Mouse (Mus musculus) cortical plate, adult 2 months (tissue): ENCODE data around the gene Ncam1. TPM values are rescaled to one million over a fixed set of nuclear protein-coding genes. Genes with fewer than 3 reads are reported as not detected.
A peak's percentile ranks its signal among the peaks of the same experiment; 100 is the strongest.

Experiments used
- H3K27ac ChIP-seq: fragments of 200-500 bp; 2 replicates; pipeline ENCODE4 v1.5.1; 2012; ENCODE audit warnings: low read length, control low read depth, inconsistent platforms; ENCODE audit not compliant: insufficient read depth
- H3K4me1 ChIP-seq: fragments of 200-500 bp; 2 replicates; pipeline ENCODE4 v1.6.1; 2011; ENCODE audit warnings: low read length; ENCODE audit not compliant: control insufficient read depth, insufficient read depth
- H3K4me3 ChIP-seq: fragments of 200-500 bp; 2 replicates; pipeline ENCODE4 v1.5.1; 2011; ENCODE audit warnings: mild to moderate bottlenecking, low read length, control low read depth; ENCODE audit not compliant: insufficient read depth
- CTCF ChIP-seq: fragments of 200-500 bp; IDR thresholded peaks from 2 replicates; pipeline ENCODE4 v1.5.1; 2011; ENCODE audit warnings: mild to moderate bottlenecking, control low read depth, low read length; ENCODE audit not compliant: insufficient read depth; ENCODE audit errors: extremely low read depth
- POLR2A ChIP-seq: fragments of 200-500 bp; IDR thresholded peaks from 2 replicates; pipeline ENCODE4 v1.6.1; 2011; ENCODE audit warnings: mild to moderate bottlenecking, low read length, control low read depth; ENCODE audit not compliant: insufficient read depth; ENCODE audit errors: extremely low read depth
- polyA plus RNA-seq: library from polyadenylated mRNA; depleted of rRNA; stranded (reverse); fragments of >200 nt; gene quantifications from 2 replicates; pipeline ENCODE4 v1.2.3, GENCODE M21; 2012

The Ncam1 gene
- polyA plus RNA-seq, 1 experiment: 112 TPM

DNA sequence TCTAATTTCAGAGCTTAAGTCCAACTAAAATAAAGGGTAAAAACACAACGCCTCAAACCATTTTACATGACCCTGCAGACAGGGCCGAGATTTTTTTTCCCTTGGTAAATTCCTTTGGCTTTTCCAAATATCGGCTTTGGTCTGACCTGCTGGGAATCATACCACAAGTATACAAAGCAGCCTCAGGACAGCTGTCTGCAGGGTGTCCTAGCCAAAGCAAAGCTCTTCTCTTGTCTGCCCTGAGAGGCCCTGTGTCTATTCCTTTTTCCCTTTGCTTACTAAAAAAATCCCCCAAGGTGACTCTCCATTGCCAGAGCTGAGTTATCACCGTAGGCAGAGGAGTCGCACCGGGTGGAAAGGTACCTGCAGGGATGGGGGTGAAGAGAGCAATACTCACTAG, 262.1 kb downstream of the Ncam1 start:
- Histone ChIP-seq H3K4me1 (no peaks in the 10 kb centered on the region), H3K27ac (no peak overlapping the region), H3K4me3 (no peak overlapping the region)
- TF ChIP-seq CTCF (no peak), POLR2A (no peak)

DNA sequence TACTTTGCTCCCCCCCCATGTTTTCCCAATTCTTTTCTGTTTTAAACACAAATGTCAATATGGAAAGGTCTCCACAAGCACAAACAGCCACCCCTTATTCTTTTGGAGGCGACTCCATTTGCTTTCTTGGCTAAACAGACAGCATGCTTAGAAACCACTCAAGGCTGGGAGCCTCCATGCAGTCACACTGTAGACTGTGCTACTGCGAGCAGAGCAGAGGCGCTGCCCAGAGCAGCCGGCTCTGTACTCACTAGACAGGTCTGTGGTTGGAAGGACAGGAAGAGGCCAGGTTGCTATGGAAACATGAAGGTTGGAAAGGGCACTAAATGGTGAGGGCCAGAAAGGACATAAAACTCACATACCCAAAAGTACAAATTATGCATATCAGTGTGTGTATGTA, 263.8 kb downstream of the Ncam1 start:
- no peak overlapping the region for H3K4me3 ChIP-seq
- H3K27ac ChIP-seq: no peak overlapping the region
- no peaks in the 10 kb centered on the region for H3K4me1 ChIP-seq
- TF ChIP-seq POLR2A (no peak), CTCF (no peak)

DNA sequence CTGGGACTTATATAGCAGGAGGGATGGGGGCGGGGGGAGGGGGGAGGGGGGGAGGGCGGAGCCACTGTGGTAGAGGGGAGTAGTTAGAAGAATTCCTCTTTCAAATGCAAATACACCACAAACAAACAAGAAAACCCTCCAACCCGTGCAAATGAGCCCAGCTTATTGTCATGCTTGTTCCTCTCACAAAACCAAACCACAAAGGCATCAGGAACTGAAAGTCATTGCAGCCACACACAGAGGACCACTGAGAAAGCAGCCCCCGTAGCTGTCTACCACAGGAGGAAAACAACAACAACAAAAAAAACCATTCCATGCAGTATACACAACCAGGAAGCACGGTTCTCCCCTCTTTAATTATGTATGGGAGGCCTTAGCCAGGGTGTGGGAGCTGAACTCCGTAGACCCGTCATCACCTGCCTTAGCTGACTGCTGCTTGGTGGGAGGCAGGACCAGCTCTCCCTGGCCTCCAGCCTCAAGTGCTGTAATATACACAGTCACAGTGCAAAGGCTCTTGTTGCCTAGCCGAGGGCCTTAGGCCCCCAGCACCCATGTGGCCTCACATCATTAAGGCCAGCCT, 264.7 kb downstream of the Ncam1 start:
- H3K4me1 ChIP-seq: no peaks in the 10 kb centered on the region
- H3K4me3 ChIP-seq: no peak overlapping the region
- no peak overlapping the region for H3K27ac ChIP-seq
- TF ChIP-seq POLR2A (no peak), CTCF (no peak)

DNA sequence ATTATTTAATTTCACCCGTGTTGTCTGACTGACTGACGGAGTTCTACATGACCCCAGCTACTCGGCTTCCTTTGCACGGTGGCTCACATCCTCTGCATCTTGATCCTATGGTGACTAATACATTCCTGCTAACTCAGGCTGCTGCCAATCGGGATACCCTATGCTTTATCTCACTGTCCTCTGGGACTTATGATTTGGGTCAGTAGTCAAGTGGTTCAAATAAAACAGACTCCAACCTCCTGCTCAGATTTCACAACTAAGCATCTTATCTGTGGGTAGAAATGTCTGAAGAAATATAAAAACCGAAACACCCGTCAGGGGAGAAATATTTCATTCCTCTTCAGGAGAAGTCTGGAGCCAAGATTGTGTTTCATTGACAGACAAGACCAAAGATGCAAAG, 265.3 kb downstream of the Ncam1 start:
- TF ChIP-seq CTCF (no peak), POLR2A (no peak)
- H3K4me3 ChIP-seq: no peak overlapping the region
- H3K4me1 ChIP-seq: no peaks in the 10 kb centered on the region
- H3K27ac ChIP-seq: no peak overlapping the region

DNA sequence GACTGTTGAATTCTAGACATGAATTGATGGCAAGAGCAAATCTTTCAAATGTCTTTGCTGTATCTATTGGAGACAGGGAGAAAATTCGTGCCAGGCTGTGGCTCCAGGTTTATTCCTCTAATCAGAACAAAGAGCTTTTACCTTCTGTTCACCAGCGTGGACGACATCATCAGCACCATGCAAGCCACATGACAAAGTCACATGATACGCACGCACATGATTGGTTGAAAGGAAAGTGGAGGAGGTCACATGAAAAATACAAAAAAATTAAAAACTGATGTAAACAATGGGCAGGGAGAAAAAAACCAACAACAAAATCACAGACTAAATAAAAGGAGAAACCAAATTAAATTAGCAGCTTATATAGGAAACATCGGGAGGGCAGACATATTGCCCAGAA, 266.9 kb downstream of the Ncam1 start:
- Histone ChIP-seq H3K4me3 (no peak overlapping the region), H3K4me1 (no peaks in the 10 kb centered on the region), H3K27ac (no peak overlapping the region)
- no peak for TF ChIP-seq POLR2A
- no peak for TF ChIP-seq CTCF

DNA sequence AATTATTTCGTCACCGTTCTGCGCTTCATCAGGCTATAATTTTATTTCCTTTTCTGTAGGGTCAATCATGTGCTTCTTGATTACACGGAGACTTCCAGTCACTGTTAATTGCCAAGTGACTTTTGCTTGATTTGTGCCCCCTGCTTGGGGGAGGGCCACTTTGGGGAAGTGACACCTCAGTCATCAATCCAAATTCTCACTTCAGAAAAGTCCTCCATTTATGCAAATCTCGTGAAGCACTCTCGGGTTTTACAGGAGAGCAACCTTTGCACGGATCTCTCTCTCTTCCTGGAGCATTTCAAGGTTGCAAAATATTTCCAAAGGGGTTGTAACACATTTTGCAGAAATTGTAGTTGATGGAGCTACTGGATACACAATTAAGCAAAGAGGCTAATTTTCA, 267.5 kb downstream of the Ncam1 start:
- Histone ChIP-seq H3K4me1 (no peaks in the 10 kb centered on the region), H3K4me3 (no peak overlapping the region), H3K27ac (no peak overlapping the region)
- TF ChIP-seq CTCF (no peak), POLR2A (no peak)

DNA sequence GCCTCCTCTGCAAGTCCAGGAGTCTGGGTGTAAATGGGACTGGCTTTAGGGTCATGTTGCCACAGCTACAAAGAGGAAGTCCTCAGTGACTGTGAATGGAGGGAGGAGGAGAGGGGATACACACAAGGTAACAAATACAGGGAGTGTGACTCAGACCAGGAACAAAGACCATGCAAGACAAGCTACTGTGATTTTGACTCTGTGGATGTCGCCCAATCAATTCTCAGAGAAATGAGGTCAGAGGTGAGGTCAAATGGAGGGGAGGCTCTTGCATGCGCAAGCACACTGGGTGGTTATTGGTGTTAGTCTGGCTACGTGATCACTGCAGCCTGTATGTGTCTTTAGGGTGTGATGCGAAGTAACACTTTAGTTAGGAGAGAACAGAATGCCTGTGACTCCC, 268.0 kb downstream of the Ncam1 start:
- no peak overlapping the region for H3K27ac ChIP-seq
- no peaks in the 10 kb centered on the region for H3K4me1 ChIP-seq
- no peak overlapping the region for H3K4me3 ChIP-seq
- TF ChIP-seq POLR2A (no peak), CTCF (no peak)

DNA sequence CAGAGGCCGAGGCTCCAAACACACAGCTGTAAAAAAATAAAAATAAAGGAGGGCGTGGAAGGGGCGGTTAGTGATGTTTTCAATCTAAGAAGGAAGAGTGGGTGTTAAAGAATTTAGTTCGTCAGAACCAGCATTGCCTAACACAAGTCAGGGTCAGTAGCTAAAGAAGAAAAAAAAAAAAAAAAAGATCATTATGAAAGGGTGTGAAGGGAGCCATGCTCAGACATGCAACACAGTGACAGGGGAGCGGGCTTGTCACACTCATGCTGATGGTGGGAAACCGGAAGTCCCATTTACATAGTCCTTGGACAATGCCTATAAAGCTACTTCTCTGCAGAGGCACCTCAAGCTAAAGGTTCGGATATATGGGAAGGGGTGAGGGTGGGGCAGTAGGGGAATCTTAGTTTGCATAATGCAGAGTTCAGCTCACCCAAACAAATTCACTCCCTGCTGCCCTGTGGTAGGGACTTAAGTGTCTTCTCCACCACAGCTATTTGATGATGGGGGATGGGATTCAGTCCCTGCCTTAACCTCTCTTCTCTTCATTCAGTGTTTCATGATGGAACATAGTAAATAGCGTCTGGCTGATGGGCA, 269.3 kb downstream of the Ncam1 start:
- no peak for TF ChIP-seq CTCF
- Histone ChIP-seq H3K4me1 (no peaks in the 10 kb centered on the region), H3K27ac (no peak overlapping the region), H3K4me3 (no peak overlapping the region)

DNA sequence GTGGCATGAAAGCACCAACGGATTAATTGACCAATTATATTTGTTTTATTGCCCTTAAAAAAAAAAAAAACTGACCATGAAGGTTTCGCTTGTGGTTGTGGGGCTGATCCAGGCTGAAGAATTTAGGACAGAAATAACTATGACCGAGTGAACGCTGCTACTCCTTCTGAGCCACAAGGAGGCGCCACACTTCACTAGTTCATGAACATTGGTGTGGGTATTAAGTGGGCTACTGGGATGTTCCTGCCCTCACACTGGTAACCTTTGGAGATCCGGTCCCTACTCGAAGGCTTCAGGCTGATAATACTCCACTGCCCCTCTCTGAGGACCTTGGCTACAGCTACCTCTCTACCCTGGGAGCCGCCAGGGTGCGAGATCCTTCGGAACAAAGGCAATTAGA, 269.8 kb downstream of the Ncam1 start:
- Histone ChIP-seq H3K27ac (no peak overlapping the region), H3K4me3 (no peak overlapping the region), H3K4me1 (no peaks in the 10 kb centered on the region)
- TF ChIP-seq POLR2A (no peak), CTCF (peak; percentile 54)

DNA sequence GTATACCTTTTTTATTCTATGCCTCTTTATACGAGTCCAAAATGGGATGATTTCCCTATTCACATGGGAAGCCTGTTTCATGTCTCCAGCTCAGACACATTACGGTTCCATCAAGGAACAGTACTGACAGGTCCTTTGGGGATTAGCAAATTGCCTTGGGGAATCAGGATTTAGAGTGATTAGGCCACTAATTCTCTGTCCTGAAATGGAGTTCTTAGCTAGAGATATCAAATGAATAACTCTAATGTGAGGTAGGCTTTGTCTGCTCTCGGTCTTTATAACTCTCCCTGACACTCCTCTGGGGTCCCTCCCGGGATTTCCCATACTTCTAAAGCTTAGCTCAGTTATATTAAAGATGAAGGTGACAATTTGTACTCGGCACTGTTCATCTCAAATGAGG, 270.7 kb downstream of the Ncam1 start:
- H3K27ac ChIP-seq: no peak overlapping the region
- TF ChIP-seq CTCF: no peak
- TF ChIP-seq POLR2A: no peak
- H3K4me1 ChIP-seq: no peaks in the 10 kb centered on the region
- no peak overlapping the region for H3K4me3 ChIP-seq
